Mouse (Mus musculus): ENCODE data around the gene Tex48. TPM values are rescaled to one million over a fixed set of nuclear protein-coding genes. Genes with fewer than 3 reads are reported as not detected.

Tex48 gene
- not detected in 2 replicates for polyA plus RNA-seq (2015; fragmentation: Nextera tagmentation; extraction: Ambion mirVana)

GRCm38 (mm10) chr4:63622378-63622835 lies at the start of gene Tex48:
Gene Tex48, minus strand, starts transcription at chr4:63622428.
- Histone ChIP-seq H3K36me3 (no peaks in the 10 kb centered on the region), H3K27ac (no peak within 1 kb of the TSS), H3K4me3 (no peak within 1 kb of the TSS), H3K27me3 (no peaks in the 10 kb centered on the region), H3K4me1 (replicated peaks) (no peaks in the 10 kb centered on the region), H3K9ac (no peak within 1 kb of the TSS), H3K9me3 (no peaks in the 10 kb centered on the region), H3K4me2 (no peak within 1 kb of the TSS)
- no peak for ATAC-seq (ENCODE audit: low FRiP score)
- WGBS = 59% methylated on average over 5 of the region's 5 CpGs

GRCm38 (mm10) chr4:63668255-63668654 lies 46.0 kb upstream of the Tex48 start:
- Histone ChIP-seq H3K4me1 (replicated peaks) (no peaks in the 10 kb centered on the region), H3K36me3 (no peaks in the 10 kb centered on the region), H3K9me3 (no peaks in the 10 kb centered on the region), H3K9ac (no peak overlapping the region), H3K27ac (no peak overlapping the region), H3K4me2 (no peak overlapping the region), H3K4me3 (no peak overlapping the region), H3K27me3 (0 out of 2 replicates have a peak, but pooled peaks cover 4% of the 10 kb centered on the region)
- 76% methylated on average over 4 of the region's 4 CpGs for WGBS
- no peak for ATAC-seq (ENCODE audit: low FRiP score)

- H3K9ac ChIP-seq = no peak overlapping the region
- no peaks in the 10 kb centered on the region for H3K36me3 ChIP-seq
- H3K9me3 ChIP-seq = no peaks in the 10 kb centered on the region
- no peaks in the 10 kb centered on the region for H3K4me1 ChIP-seq (replicated peaks)
- H3K4me2 ChIP-seq = no peak overlapping the region
- no peak overlapping the region for H3K27ac ChIP-seq
- H3K27me3 ChIP-seq = 0 out of 2 replicates have a peak, but pooled peaks cover 7% of the 10 kb centered on the region
- no peak overlapping the region for H3K4me3 ChIP-seq
- ATAC-seq (ENCODE audit: low FRiP score) = 0 out of 2 replicates have a peak, but pooled peaks have one; percentile 61
- 51% methylated on average over 7 of the region's 7 CpGs for WGBS
Measured at GRCm38 (mm10) chr4:63665738-63666137, 43.5 kb upstream of the Tex48 start.

GRCm38 (mm10) chr4:63663279-63663678 lies 41.1 kb upstream of the Tex48 start, which contains the start of gene Gm11214:
Gene Gm11214, minus strand, starts transcription at chr4:63663379.
- Histone ChIP-seq H3K4me1 (replicated peaks) (no peaks in the 10 kb centered on the region), H3K9me3 (no peaks in the 10 kb centered on the region), H3K27ac (no peak within 1 kb of the TSS), H3K27me3 (peaks cover 10% of the 10 kb centered on the region; the same call in 1 of the 2 replicates), H3K4me2 (no peak within 1 kb of the TSS), H3K36me3 (no peaks in the 10 kb centered on the region), H3K4me3 (no peak within 1 kb of the TSS), H3K9ac (no peak within 1 kb of the TSS)
- WGBS = 92% methylated on average over 6 of the region's 6 CpGs
- no peak for ATAC-seq (ENCODE audit: low FRiP score)

DNA sequence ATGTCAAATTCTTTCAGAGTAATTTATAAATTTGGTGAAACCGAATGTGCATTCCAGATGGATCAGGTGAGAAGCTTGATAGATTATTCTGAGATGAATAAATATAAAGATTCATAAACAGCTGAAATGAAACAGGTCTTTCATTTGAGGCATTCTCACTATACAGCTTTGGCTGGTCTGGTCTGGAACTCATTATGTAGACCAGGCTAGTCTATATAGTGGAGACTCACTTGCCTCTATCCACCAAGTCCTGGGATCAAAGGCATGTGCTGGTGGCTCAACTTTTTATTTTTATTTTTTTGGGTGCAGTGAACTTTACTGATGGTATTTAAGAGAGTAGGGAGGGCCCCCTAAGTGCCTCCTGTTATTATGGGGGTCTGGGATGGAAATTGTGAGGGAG lies 39.6 kb upstream of the Tex48 start:
- Histone ChIP-seq H3K9ac (no peak overlapping the region), H3K4me1 (replicated peaks) (no peaks in the 10 kb centered on the region), H3K4me3 (no peak overlapping the region), H3K27ac (no peak overlapping the region), H3K27me3 (peaks cover 11% of the 10 kb centered on the region; the same call in 1 of the 2 replicates), H3K4me2 (no peak overlapping the region), H3K9me3 (no peaks in the 10 kb centered on the region), H3K36me3 (no peaks in the 10 kb centered on the region)
- peak; percentile 69 for ATAC-seq (ENCODE audit: low FRiP score)
- 48% methylated on average over 1 of the region's 1 CpGs for WGBS

DNA sequence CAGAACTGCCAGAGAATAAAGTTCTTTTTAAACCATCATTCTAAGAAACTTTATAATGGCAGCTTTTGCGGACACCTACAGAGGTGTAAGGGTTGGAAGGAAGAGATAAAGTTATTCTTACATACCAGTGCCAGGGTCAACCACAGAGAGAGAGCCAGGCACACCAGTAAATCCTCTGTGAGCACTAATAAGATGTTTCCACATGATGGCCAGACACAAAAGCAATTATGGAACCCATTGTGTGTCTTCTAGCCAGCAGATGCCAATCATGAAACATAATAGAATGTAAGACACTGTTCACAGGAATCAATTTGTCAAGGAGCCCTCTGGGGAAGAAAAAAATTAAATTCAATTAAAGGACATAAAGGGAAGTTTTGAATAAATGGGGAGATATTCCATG lies 39.2 kb upstream of the Tex48 start:
- Histone ChIP-seq H3K27me3 (peaks cover 11% of the 10 kb centered on the region; the same call in 1 of the 2 replicates), H3K27ac (no peak overlapping the region), H3K4me2 (no peak overlapping the region), H3K36me3 (no peaks in the 10 kb centered on the region), H3K4me1 (replicated peaks) (no peaks in the 10 kb centered on the region), H3K9ac (no peak overlapping the region), H3K4me3 (no peak overlapping the region), H3K9me3 (no peaks in the 10 kb centered on the region)
- WGBS = 53% methylated on average over 1 of the region's 1 CpGs
- no peak for ATAC-seq (ENCODE audit: low FRiP score)

DNA sequence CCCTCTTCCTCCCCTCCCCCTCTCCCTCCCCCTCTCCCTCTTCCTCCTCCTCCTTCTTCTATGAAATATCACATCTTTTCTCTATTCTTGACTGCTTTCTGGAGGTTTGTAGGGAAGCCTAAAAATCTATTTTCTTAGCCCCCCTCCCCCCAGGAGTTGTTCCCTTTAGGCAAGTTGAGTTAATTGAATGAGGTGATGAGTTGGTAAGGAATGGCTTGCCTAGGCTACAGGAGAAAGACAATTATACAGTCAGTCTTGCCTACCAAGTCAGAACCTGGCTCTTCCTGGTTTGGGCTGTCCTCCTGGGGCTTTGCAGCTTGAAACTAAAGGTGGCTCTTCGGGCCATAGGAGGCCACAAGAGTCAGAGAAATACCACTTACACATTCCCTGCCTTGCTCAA lies 37.5 kb upstream of the Tex48 start:
- no peak for ATAC-seq (ENCODE audit: low FRiP score)
- Histone ChIP-seq H3K4me2 (no peak overlapping the region), H3K4me3 (no peak overlapping the region), H3K9ac (no peak overlapping the region), H3K9me3 (no peaks in the 10 kb centered on the region), H3K27me3 (peaks cover 11% of the 10 kb centered on the region; the same call in 1 of the 2 replicates), H3K4me1 (replicated peaks) (no peaks in the 10 kb centered on the region), H3K36me3 (no peaks in the 10 kb centered on the region), H3K27ac (no peak overlapping the region)
- WGBS = 84% methylated on average over 1 of the region's 1 CpGs

DNA sequence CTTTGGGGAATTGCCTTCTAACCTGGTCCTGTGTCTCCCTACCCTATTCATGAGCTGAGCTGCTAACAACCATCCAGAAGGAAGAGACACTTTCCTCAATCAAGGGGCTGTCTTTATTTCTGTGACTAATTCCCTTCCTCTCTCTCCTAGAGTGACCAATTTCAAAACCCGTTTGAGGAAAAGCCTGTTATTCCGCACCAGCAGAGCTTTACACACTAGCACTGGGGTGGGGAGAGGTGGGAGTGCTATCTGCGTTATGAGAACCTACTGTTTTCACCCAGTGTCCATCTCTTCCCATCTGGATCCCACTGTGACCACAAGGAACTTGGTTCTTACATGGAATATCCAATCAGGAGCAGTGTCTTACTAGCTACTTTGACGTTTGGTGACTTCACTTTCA lies 36.9 kb upstream of the Tex48 start:
- Histone ChIP-seq H3K9me3 (no peaks in the 10 kb centered on the region), H3K36me3 (no peaks in the 10 kb centered on the region), H3K4me3 (no peak overlapping the region), H3K9ac (no peak overlapping the region), H3K4me1 (replicated peaks) (no peaks in the 10 kb centered on the region), H3K4me2 (no peak overlapping the region), H3K27me3 (peaks cover 11% of the 10 kb centered on the region; the same call in 1 of the 2 replicates), H3K27ac (no peak overlapping the region)
- ATAC-seq (ENCODE audit: low FRiP score) = no peak
- 35% methylated on average over 4 of the region's 4 CpGs for WGBS

DNA sequence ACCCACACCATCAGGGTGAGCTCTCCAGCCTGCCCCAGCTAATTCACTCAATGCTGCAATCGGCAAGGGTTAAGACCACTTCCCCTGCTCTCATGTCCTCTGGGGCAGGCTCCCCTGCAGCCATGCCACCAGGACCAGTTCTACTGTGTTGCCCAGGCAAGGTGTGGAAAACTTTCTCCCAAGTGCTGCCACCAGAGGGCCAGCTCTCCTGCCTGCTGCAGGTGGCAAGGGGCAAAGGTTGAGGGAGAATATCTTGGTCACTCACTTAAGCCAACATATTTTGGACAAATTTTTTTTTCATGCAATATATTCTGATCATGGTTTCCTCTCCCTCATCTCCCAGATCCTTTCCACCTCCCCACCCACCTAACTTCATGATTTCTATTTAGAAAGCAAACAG lies 32.2 kb upstream of the Tex48 start:
- H3K9ac ChIP-seq = no peak overlapping the region
- no peak overlapping the region for H3K27ac ChIP-seq
- no peak overlapping the region for H3K4me2 ChIP-seq
- no peaks in the 10 kb centered on the region for H3K9me3 ChIP-seq
- H3K27me3 ChIP-seq = peaks cover 7% of the 10 kb centered on the region; the same call in 1 of the 2 replicates
- WGBS = 73% methylated on average over 1 of the region's 1 CpGs
- H3K4me3 ChIP-seq = no peak overlapping the region
- ATAC-seq (ENCODE audit: low FRiP score) = no peak
- H3K36me3 ChIP-seq = no peaks in the 10 kb centered on the region
- no peaks in the 10 kb centered on the region for H3K4me1 ChIP-seq (replicated peaks)

DNA sequence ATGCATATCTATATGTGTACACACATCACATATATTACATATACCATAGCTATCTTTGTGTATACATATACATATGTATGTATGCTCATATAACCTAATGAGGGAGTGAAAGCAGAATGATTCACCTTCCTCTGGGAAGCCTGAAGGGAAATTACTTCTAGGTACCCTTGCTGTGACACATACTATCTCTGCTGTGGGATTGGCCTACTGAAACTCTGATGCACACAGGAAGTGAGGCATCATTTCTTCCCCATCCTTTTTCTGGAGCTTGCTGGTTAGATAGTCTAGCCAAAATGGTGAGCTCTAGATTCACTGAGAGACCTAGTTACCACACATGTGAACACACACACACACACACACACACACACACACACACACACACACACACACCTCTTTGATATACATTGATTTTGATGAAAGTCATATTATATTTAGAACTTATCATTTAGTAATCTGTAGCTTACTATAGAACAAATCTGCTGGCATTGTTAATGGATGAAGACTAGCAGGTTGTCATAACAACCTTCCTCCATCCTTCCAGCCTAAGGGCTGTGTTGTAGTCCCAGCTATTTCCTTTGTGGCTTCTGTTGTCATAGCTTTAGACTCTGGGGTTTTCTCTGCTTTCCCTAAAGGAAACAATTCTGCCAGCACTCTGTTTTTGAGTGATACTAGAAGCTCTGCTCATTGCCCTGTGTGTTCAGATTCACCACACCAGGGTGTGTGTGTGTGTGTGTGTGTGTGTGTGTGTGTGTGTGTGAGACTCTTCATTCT lies 21.9 kb upstream of the Tex48 start:
- H3K4me1 ChIP-seq (replicated peaks) = no peaks in the 10 kb centered on the region
- ATAC-seq (ENCODE audit: low FRiP score) = no peak
- H3K9me3 ChIP-seq = no peaks in the 10 kb centered on the region
- no peak overlapping the region for H3K27ac ChIP-seq
- no peak overlapping the region for H3K4me2 ChIP-seq
- no peaks in the 10 kb centered on the region for H3K27me3 ChIP-seq
- no peak overlapping the region for H3K9ac ChIP-seq
- no peaks in the 10 kb centered on the region for H3K36me3 ChIP-seq
- no peak overlapping the region for H3K4me3 ChIP-seq

GRCm38 (mm10) chr4:63639842-63640241 lies 17.6 kb upstream of the Tex48 start:
- no peaks in the 10 kb centered on the region for H3K9me3 ChIP-seq
- H3K4me1 ChIP-seq (replicated peaks) = no peaks in the 10 kb centered on the region
- no peak overlapping the region for H3K27ac ChIP-seq
- H3K36me3 ChIP-seq = no peaks in the 10 kb centered on the region
- H3K27me3 ChIP-seq = no peaks in the 10 kb centered on the region
- no peak overlapping the region for H3K9ac ChIP-seq
- H3K4me2 ChIP-seq = no peak overlapping the region
- 84% methylated on average over 2 of the region's 2 CpGs for WGBS
- ATAC-seq (ENCODE audit: low FRiP score) = no peak
- no peak overlapping the region for H3K4me3 ChIP-seq

GRCm38 (mm10) chr4:63638603-63639002 lies 16.4 kb upstream of the Tex48 start:
- no peak overlapping the region for H3K27ac ChIP-seq
- no peaks in the 10 kb centered on the region for H3K27me3 ChIP-seq
- no peak for ATAC-seq (ENCODE audit: low FRiP score)
- H3K9me3 ChIP-seq = no peaks in the 10 kb centered on the region
- H3K4me2 ChIP-seq = no peak overlapping the region
- no peaks in the 10 kb centered on the region for H3K36me3 ChIP-seq
- 64% methylated on average over 1 of the region's 1 CpGs for WGBS
- H3K9ac ChIP-seq = no peak overlapping the region
- H3K4me3 ChIP-seq = no peak overlapping the region
- no peaks in the 10 kb centered on the region for H3K4me1 ChIP-seq (replicated peaks)

- H3K27me3 ChIP-seq = no peaks in the 10 kb centered on the region
- no peaks in the 10 kb centered on the region for H3K9me3 ChIP-seq
- no peak overlapping the region for H3K27ac ChIP-seq
- no peak for ATAC-seq (ENCODE audit: low FRiP score)
- H3K4me3 ChIP-seq = no peak overlapping the region
- H3K4me2 ChIP-seq = no peak overlapping the region
- H3K4me1 ChIP-seq (replicated peaks) = no peaks in the 10 kb centered on the region
- H3K36me3 ChIP-seq = no peaks in the 10 kb centered on the region
- no peak overlapping the region for H3K9ac ChIP-seq
- 92% methylated on average over 2 of the region's 2 CpGs for WGBS
Measured at GRCm38 (mm10) chr4:63633181-63633580, 11.0 kb upstream of the Tex48 start.
